8 mouse cellular contexts compared by ENCODE assay signal in the genomic region with DNA sequence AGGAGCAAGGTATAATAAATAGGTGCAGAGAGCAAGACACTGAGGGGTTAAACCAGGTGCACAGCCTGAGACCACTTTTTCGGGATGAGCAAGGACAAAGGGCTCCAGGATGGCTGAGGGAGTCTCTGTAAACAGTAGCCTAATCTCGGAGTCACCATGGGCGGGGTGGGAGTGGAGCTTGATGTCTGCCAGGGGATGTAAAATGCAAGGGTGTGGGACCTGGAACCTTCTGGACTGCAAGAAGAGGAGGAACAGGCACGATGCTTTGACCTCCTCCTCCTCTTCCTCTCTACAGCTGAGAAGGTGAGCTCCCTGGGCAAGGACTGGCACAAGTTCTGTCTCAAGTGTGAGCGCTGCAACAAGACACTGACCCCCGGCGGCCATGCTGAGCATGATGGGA. TPM values are rescaled to one million over a fixed set of nuclear protein-coding genes. Genes with fewer than 3 reads are reported as not detected.
A peak's percentile ranks its signal among the peaks of the same experiment; 100 is the strongest.
DNase-seq lines count a peak whose midpoint lies in the region; ATAC-seq and TF ChIP-seq lines count a peak whose summit lies in the region.
"Had no signal": no experiment of that assay in that cellular context is flagged by ENCODE, and none has a peak within 500 bp of the region (broad histone marks: within the 10 kb centered on the region; RNA-seq: fewer than 3 reads in every experiment).

No protein-coding gene starts in this region.

- H3K4me2 ChIP-seq in forebrain, embryonic 16.5 days (ENCODE audit: low read length): peak overlapping the region; percentile 84
- peak overlapping the region; percentile 88 for H3K4me2 ChIP-seq in intestine, embryonic 15.5 days (replicated peaks)

- H3K27me3 ChIP-seq in forebrain, embryonic 16.5 days (replicated peaks; ENCODE audit: control insufficient read depth, insufficient read depth, low read length): no peaks in the 10 kb centered on the region
- H3K27me3 ChIP-seq in intestine, embryonic 15.5 days (replicated peaks): peaks cover 16% of the 10 kb centered on the region; the same call in 1 of the 2 replicates
- peaks cover 49% of the 10 kb centered on the region for H3K27me3 ChIP-seq in midbrain, embryonic 10.5 days (ENCODE audit: low read depth, poor library complexity, severe bottlenecking)

- peaks cover 10% of the 10 kb centered on the region for H3K4me1 ChIP-seq in cortical plate, adult 2 months (ENCODE audit: control insufficient read depth, insufficient read depth, low read length)
- peaks cover 48% of the 10 kb centered on the region for H3K4me1 ChIP-seq in forebrain, embryonic 16.5 days (replicated peaks; ENCODE audit: control insufficient read depth, insufficient read depth, low read length)
- peaks cover 67% of the 10 kb centered on the region for H3K4me1 ChIP-seq in intestine, embryonic 15.5 days (replicated peaks)
- peaks cover 86% of the 10 kb centered on the region for H3K4me1 ChIP-seq in midbrain, embryonic 10.5 days

- DNase-seq in midbrain, embryonic 10.5 days (ENCODE audit: low spot score): no peak
- DNase-seq in adrenal gland, postnatal 14 days: no peak
- no peak for DNase-seq in adrenal gland, adult 2 months
- no peak for DNase-seq in spleen, adult 18-20 months

- H3K9ac ChIP-seq in forebrain, embryonic 16.5 days (replicated peaks; ENCODE audit: low read depth, low read length): peak overlapping the region; percentile 47
- H3K9ac ChIP-seq in intestine, embryonic 15.5 days: no peak overlapping the region

- TF ChIP-seq CTCF in cortical plate, adult 2 months (IDR thresholded peaks at IDR 0.05; ENCODE audit: extremely low read depth, insufficient read depth, low read length): no peak

- WGBS in forebrain, embryonic 16.5 days: 66% methylated on average over 7 of the region's 7 CpGs
- 46% methylated on average over 7 of the region's 7 CpGs for WGBS in intestine, embryonic 15.5 days
- whole genome bisulfite sequencing in midbrain, embryonic 10.5 days: 69% methylated on average over 7 of the region's 7 CpGs

- H3K4me3 ChIP-seq in cortical plate, adult 2 months (ENCODE audit: insufficient read depth, low read length): peak overlapping the region; percentile 93; the same call in 1 of the 2 replicates
- H3K4me3 ChIP-seq in forebrain, embryonic 16.5 days (replicated peaks; ENCODE audit: low read length): peak overlapping the region; percentile 79
- peak overlapping the region; percentile 47; the same call in 1 of the 2 replicates for H3K4me3 ChIP-seq in intestine, embryonic 15.5 days (replicated peaks)
- H3K4me3 ChIP-seq in midbrain, embryonic 10.5 days: peak overlapping the region; percentile 75

- H3K36me3 ChIP-seq in forebrain, embryonic 16.5 days (ENCODE audit: control insufficient read depth, insufficient read depth): peaks cover 15% of the 10 kb centered on the region
- H3K36me3 ChIP-seq in intestine, embryonic 15.5 days: no peaks in the 10 kb centered on the region
- peaks cover 40% of the 10 kb centered on the region for H3K36me3 ChIP-seq in midbrain, embryonic 10.5 days

- no peak for TF ChIP-seq POLR2A in cortical plate, adult 2 months (IDR thresholded peaks at IDR 0.05; ENCODE audit: extremely low read depth, insufficient read depth, low read length)

- ATAC-seq in forebrain, embryonic 16.5 days: no peak
- ATAC-seq in intestine, embryonic 15.5 days: no peak

- no peaks in the 10 kb centered on the region for H3K9me3 ChIP-seq in forebrain, embryonic 16.5 days (ENCODE audit: control insufficient read depth, low read length)
- no peaks in the 10 kb centered on the region for H3K9me3 ChIP-seq in intestine, embryonic 15.5 days
- H3K9me3 ChIP-seq in midbrain, embryonic 10.5 days (replicated peaks): no peaks in the 10 kb centered on the region

- peak overlapping the region; percentile 85 for H3K27ac ChIP-seq in cortical plate, adult 2 months (ENCODE audit: insufficient read depth, low read length)
- no peak overlapping the region for H3K27ac ChIP-seq in forebrain, embryonic 16.5 days (ENCODE audit: low read length)
- peak overlapping the region; percentile 62; the same call in 1 of the 2 replicates for H3K27ac ChIP-seq in intestine, embryonic 15.5 days
- H3K27ac ChIP-seq in midbrain, embryonic 10.5 days (replicated peaks): peak overlapping the region; percentile 95

RNA-seq across cellular contexts. Expression of a gene that starts 3.0 kb away (rescaled TPM):
- polyA plus RNA-seq in cortical plate, adult 2 months (2012; rRNA removed): 67.6 and 70.7 TPM in 2 replicates
- 30.6 and 35.2 TPM in 2 replicates for polyA plus RNA-seq in forebrain, embryonic 16.5 days (2015; fragmentation: Nextera tagmentation; extraction: Ambion mirVana)
- 426 and 430 TPM in 2 replicates for polyA plus RNA-seq in intestine, embryonic 15.5 days (2015; fragmentation: Nextera tagmentation; extraction: Ambion mirVana)
- polyA plus RNA-seq in midbrain, embryonic 10.5 days (2016; fragmentation: Nextera tagmentation; extraction: Ambion mirVana): 80.0 and 96.6 TPM in 2 replicates
- total RNA-seq in adrenal gland, postnatal 14 days (2021): 79.4 and 132 TPM in 2 replicates
- total RNA-seq in adrenal gland, adult 2 months (2021): 100 to 1,000 TPM in 1 of 2 experiments, 10 to 100 TPM in 1; 51.5 to 101 TPM
- 31.7 and 36.9 TPM in 2 replicates for polyA plus RNA-seq in adrenal gland, adult 2 months (2012; rRNA removed)

RNA-seq across cellular contexts. Expression of a gene that starts 3.1 kb away (rescaled TPM):
- 263 and 281 TPM in 2 replicates for polyA plus RNA-seq in cortical plate, adult 2 months (2012; rRNA removed)
- 426 and 444 TPM in 2 replicates for polyA plus RNA-seq in forebrain, embryonic 16.5 days (2015; fragmentation: Nextera tagmentation; extraction: Ambion mirVana)
- polyA plus RNA-seq in intestine, embryonic 15.5 days (2015; fragmentation: Nextera tagmentation; extraction: Ambion mirVana): 122 and 130 TPM in 2 replicates
- 278 and 293 TPM in 2 replicates for polyA plus RNA-seq in midbrain, embryonic 10.5 days (2016; fragmentation: Nextera tagmentation; extraction: Ambion mirVana)
- 152 and 174 TPM in 2 replicates for total RNA-seq in adrenal gland, postnatal 14 days (2021)
- 10 to 100 TPM; 57.5 to 58.2 TPM for total RNA-seq in adrenal gland, adult 2 months (2021)
- polyA plus RNA-seq in adrenal gland, adult 2 months (2012; rRNA removed): 159 and 168 TPM in 2 replicates

RNA-seq across cellular contexts. Expression of a gene that starts 13.1 kb away (rescaled TPM):
- polyA plus RNA-seq in cortical plate, adult 2 months (2012; rRNA removed): 1.0 and 2.0 TPM in 2 replicates
- polyA plus RNA-seq in forebrain, embryonic 16.5 days (2015; fragmentation: Nextera tagmentation; extraction: Ambion mirVana): 20.2 and 21.5 TPM in 2 replicates
- polyA plus RNA-seq in intestine, embryonic 15.5 days (2015; fragmentation: Nextera tagmentation; extraction: Ambion mirVana): 25.3 and 25.5 TPM in 2 replicates
- 58.0 and 61.3 TPM in 2 replicates for polyA plus RNA-seq in midbrain, embryonic 10.5 days (2016; fragmentation: Nextera tagmentation; extraction: Ambion mirVana)
- 3.1 and 3.7 TPM in 2 replicates for total RNA-seq in adrenal gland, postnatal 14 days (2021)
- 1 to 10 TPM in 1 of 2 experiments, under 1 TPM in 1; 0.66 to 1.4 TPM for total RNA-seq in adrenal gland, adult 2 months (2021)
- 3.6 and 6.6 TPM in 2 replicates for polyA plus RNA-seq in adrenal gland, adult 2 months (2012; rRNA removed)

RNA-seq across cellular contexts. Expression of a gene that starts 42.6 kb away (rescaled TPM):
- 40.1 and 40.7 TPM in 2 replicates for polyA plus RNA-seq in cortical plate, adult 2 months (2012; rRNA removed)
- 38.8 and 46.9 TPM in 2 replicates for polyA plus RNA-seq in forebrain, embryonic 16.5 days (2015; fragmentation: Nextera tagmentation; extraction: Ambion mirVana)
- polyA plus RNA-seq in intestine, embryonic 15.5 days (2015; fragmentation: Nextera tagmentation; extraction: Ambion mirVana): 6.7 and 7.5 TPM in 2 replicates
- polyA plus RNA-seq in midbrain, embryonic 10.5 days (2016; fragmentation: Nextera tagmentation; extraction: Ambion mirVana): 19.0 and 22.0 TPM in 2 replicates
- 3.4 and 4.7 TPM in 2 replicates for total RNA-seq in adrenal gland, postnatal 14 days (2021)
- 1 to 10 TPM; 2.8 to 9.7 TPM for total RNA-seq in adrenal gland, adult 2 months (2021)
- polyA plus RNA-seq in adrenal gland, adult 2 months (2012; rRNA removed): 11.9 and 15.9 TPM in 2 replicates
- total RNA-seq: neutrophil, adult 5-6 weeks had no signal

RNA-seq across cellular contexts. Expression of a gene that starts 45.1 kb away (rescaled TPM):
- polyA plus RNA-seq in cortical plate, adult 2 months (2012; rRNA removed): 68.4 and 68.7 TPM in 2 replicates
- 15.6 and 17.2 TPM in 2 replicates for polyA plus RNA-seq in forebrain, embryonic 16.5 days (2015; fragmentation: Nextera tagmentation; extraction: Ambion mirVana)
- polyA plus RNA-seq in intestine, embryonic 15.5 days (2015; fragmentation: Nextera tagmentation; extraction: Ambion mirVana): 11.3 and 11.5 TPM in 2 replicates
- polyA plus RNA-seq in midbrain, embryonic 10.5 days (2016; fragmentation: Nextera tagmentation; extraction: Ambion mirVana): 18.3 and 20.5 TPM in 2 replicates
- 83.7 and 94.0 TPM in 2 replicates for total RNA-seq in adrenal gland, postnatal 14 days (2021)
- total RNA-seq in adrenal gland, adult 2 months (2021): 100 to 1,000 TPM in 1 of 2 experiments, 10 to 100 TPM in 1; 76.6 to 102 TPM
- polyA plus RNA-seq in adrenal gland, adult 2 months (2012; rRNA removed): 164 TPM in 2 replicates
